Mouse (Mus musculus) c-Kit-positive CD71-positive TER-119-negative erythroid progenitor cells, embryonic 14.5 days (primary cell): ENCODE measurements around the gene Acta2.

Experiments
- DNase-seq: peaks from one replicate; pipeline ENCODE4 v3.0.0-alpha.2; 2013; ENCODE audit warnings: low read depth

The Acta2 gene

DNA sequence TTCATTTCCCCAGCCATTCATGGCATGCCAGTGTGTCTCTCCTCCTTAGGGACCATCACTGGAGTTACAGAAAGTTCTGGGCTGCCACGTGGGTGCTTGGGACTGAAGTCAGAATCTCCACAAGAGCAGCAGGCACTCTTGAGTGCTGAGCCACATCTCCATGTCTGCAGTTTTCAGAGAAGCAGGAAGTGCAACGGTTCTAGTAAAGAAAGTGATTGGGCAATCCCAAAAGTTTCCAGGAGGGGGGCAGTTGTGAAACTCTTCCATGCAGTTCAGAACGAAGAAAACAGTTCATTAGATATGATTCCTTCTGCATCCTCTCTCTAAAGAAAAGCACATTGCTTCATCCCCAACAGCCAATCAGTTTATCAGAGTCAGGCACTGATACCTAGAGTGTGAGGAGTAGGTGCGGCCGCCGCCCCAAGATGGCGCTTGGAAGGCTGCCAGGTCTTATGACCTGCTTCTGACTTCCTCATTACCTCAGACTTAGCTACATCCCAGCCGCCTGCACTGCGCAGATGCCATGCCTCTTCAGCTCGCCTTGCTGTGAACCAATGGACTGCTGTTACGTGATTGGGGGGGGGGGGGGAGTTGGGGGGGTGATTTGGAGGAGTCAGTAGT is 14.8 kb upstream of the Acta2 start:
- DNase-seq: no peak

GRCm38 (mm10) chr19:34268991-34269390 is 13.6 kb upstream of the Acta2 start:
- no peak for DNase-seq

DNA sequence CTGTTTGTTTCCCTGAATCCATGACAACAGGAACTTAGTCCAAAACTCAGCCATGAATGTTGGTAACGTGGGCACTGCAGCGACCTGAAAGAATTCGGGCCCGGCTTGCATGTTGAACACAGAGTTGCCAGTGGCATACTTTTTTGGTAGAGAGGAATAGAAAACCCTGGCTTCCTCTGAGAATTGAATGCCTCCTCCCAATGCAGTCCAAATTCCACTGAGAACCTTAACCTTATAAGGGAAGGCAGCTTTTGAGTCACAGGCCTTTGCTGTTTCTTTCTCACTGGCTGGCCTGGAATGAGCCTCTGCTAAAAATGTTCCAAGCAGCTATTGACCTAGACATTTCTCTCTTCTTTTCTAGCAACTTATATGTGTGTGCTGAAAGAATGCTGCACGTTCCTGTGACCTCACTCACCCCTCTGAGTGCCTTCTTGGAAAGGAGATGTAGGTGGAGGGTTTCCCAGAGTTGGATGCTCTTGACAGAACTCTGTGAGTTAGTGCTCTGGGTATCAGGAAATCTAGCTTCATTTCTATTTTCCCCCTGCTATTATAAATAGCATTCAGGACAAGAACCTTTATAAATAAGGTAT is 10.3 kb upstream of the Acta2 start:
- DNase-seq: no peak

DNA sequence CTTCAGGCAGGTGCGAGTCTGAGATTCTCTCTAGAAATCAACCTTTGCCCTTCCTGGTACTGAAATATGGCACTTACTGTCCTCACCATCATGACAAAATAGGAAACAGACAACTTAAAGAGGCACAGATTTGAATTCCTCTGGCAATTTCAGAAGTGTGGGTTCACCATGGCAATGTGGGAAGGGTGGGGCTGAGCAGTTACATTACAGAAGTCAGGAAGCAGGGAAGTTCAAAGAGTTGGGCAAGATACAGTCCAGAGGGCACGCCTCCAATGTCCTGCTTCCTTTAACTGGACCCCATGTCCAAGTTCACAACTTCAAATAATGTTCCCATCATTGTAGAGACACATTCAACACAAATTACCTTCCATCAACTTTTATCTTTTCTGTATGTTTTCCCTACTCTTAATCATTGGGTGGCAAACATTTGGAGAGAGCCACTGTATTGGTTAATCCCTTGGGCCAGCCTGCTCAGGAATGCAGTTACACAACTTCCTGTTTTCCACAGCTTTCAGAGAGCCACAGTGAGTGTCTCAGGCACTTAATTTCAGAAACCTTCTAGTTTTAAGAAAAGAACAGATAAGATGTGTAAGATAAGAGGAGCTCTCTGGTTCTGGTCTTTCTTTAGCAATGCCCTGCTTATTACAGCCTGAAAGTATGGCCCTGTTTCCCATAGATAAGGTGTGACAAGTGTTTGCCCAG is 7.0 kb upstream of the Acta2 start:
- no peak for DNase-seq

- no peak for DNase-seq
Measured at GRCm38 (mm10) chr19:34256936-34257335, 1.5 kb upstream of the Acta2 start.

GRCm38 (mm10) chr19:34256149-34256548 is 759 bp upstream of the Acta2 start:
- DNase-seq: no peak

DNA sequence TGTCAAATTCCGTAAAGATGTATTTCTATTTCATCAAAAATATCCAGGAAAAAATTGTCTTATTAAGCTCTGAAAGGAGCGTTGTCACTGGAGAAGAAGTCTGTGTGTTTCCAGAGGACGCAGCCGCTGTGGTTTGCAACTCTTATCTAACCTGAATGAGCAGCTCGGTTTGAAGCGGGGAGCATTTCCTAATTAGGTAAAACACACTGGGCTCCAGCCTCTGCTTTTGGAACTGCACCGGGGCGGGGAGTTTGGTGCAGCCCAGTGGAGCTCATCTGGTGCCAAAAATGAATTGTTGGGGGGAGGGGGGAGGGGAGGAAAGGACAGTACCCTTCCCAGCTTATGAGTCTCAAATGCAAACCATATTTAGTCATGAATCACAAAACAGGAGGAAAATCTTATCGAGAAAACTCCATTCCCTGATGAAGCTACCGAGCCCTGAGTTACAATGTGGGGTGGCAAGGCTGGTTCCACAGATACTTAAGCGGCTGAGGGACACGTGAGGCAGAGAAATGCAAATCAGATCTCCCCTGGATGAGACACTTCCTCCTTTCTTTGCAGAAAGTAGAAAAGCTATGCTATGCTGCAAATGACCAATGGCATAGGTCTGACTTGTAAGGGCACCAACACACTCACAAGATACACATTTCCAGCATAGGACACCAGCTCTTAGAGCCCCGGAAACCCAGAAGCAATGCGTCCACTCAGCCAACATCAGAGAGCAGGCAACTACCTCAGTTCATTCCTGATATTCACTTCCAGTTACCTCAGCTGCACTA is 1.1 kb downstream of the Acta2 start:
- no peak for DNase-seq

GRCm38 (mm10) chr19:34252450-34252849 is 2.9 kb downstream of the Acta2 start:
- DNase-seq: no peak

DNA sequence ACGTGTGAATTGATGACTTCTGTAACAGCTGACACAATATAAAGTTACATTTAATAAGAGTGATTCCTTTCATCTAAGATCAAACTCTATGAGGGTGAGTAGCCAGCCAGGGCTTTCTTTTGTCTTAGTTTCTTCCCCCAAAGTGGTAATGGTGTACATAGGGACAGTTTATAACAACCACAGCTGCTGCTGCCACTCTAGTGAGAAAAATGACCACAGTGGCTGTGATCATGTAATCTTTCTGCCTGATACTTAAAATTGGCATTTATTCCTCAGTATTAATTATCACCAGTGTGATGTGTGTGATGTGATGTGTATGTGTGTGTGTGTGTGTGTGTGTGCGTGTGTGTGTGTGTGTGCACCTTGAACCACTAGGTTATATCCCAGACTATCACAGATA is 3.5 kb downstream of the Acta2 start:
- no peak for DNase-seq

DNA sequence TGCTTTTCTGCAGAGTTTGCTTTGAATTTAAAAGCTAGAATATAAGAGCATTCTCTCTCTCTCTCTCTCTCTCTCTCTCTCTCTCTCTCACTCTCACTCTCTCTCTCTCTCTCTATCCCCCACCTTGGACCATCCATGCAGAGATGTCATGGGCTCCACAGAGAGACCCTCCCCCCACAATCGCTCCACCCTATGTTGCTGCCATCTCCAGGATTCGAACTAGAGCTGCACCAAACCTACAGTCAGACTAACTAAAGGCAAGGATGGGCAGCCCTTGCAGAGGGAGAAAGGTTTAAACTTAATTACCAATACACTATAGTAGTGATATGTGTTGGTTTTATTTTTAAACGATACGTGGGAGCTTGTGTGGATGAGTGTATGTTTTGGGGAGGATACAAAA is 4.8 kb downstream of the Acta2 start:
- no peak for DNase-seq

GRCm38 (mm10) chr19:34248558-34248957 is 6.8 kb downstream of the Acta2 start:
- DNase-seq: no peak

DNA sequence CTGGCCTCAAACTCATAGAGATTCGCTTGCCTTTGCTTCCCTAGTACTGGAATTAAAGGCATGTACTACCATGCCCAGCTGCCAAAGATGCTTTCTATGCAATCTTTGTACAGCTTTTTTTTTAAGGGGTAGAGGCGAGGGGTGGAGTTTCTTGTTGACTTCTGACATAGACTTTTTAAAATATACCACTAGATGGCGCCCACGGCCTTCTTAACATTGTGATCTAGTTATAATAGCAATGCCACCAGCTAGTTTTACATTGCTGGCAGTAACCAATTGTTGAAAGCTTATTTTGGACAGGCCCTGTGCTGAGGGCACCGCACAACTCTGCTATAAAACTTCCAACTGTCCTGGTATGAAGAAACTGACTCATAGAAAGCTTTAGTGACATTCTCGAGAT is 11.3 kb downstream of the Acta2 start:
- peak; percentile 43 for DNase-seq

DNA sequence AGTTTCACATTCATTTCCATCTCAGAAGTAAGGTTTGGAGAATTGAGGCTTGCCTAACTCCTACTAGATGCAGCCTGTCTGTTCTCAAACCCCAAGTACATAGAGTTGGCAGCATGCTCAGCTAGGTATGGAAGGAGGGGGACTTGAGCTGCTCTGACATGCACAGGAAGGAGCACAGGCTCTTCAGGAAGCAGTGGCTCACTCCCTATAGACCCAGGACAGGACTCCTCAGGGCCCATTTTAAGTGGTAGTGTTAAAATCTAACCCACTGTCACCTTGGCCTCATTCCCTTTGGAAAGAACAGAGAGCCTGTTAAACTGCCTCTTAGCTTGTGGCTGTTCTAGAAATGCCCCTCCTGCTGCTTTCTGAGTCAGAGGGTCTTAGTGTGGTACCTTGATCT is 12.5 kb downstream of the Acta2 start:
- no peak for DNase-seq

GRCm38 (mm10) chr19:34241247-34241915 is 14.0 kb downstream of the Acta2 start:
- no peak for DNase-seq

DNA sequence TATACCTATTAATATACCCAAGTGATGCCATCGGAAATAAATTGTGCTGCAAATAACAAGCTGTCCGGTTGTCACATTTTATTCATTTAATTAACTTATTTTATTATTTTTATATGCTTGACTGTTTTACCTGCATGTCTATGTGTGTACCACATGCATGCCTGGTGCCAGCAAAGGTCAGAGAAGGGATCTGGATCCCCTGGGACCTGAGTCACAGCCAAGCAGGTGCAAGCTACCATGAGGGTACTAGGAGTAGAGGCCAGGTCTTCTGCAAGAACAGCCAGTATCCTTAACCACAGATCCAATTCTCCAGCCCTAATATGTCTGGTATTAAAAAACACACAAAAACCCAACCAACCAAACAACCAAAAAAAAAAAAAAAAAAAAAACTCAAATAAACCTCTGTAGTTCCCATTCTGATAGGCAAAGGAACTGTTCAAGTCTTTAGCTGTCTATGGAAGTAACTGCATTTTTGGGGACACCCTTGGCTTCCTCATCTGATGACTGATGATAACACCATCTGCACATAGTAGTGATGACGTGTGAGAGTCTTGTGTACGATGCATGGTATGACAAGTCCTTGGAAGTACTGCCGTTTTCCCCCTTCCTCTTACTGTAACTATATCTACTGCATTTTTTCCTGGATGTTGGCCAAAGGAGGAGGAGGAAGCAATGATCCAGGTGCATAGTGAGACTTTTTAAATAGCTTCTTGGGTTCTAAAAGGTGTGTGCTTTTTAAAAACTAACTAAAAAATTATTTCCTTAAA is 14.9 kb downstream of the Acta2 start:
- no peak for DNase-seq

DNA sequence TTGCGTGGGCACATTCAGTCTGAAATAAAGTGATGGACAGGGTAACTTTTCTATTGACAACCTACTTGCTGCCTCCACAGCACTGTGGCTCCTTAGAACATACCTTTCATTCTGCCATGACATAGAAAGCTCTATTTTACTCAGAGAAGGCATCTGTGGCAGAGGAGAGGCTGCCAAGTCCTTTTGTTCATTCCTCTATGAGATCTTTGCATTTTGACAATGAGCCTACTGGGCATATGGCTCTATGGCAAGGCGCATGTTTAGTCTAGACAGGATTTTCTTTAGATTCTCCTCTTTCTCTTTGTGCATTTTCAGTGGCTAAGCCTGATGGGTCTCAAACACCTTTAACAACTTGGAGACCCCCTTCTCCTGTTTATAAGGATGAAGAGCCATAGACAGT is 17.6 kb downstream of the Acta2 start:
- no peak for DNase-seq

- no peak for DNase-seq
Measured at GRCm38 (mm10) chr19:34236049-34236448, 19.3 kb downstream of the Acta2 start.

- no peak for DNase-seq
Measured at GRCm38 (mm10) chr19:34233944-34234343, 21.4 kb downstream of the Acta2 start.

GRCm38 (mm10) chr19:34232326-34232725 is 23.1 kb downstream of the Acta2 start:
- DNase-seq: no peak

DNA sequence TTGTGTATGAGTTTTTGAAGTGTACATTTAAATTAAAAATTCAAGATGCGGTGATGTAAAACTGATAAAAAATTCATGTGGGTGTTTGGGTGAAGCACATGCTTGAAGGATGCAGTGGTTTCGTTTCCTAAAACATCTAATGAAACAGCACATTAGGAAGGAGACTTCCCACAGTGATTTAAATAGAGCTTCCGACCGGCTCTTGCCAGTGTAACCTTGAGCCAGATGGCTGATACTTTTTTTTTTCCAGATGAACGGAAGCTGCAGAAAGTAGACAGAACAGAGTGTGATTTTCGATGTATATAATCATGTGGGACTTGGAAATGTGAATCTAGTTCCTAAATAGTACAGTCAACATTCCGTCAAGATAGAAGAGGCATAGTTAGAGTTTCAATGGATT is 23.8 kb downstream of the Acta2 start:
- DNase-seq: no peak

- no peak for DNase-seq
Measured at GRCm38 (mm10) chr19:34222805-34223204, 32.6 kb downstream of the Acta2 start.
